Mouse (Mus musculus) inflammation-experienced regulatory T-cells, adult 16 weeks (primary cell): ENCODE measurements around the gene 1110032F04Rik. TPM values are rescaled to one million over a fixed set of nuclear protein-coding genes. Genes with fewer than 3 reads are reported as not detected.

Experiments used
- polyA plus RNA-seq: library from polyadenylated mRNA; unstranded; fragments of 100-300 nt; shearing (Covaris generic); gene quantifications from one replicate; pipeline ENCODE4 v1.2.1, GENCODE M21; 2017

1110032F04Rik gene
- 2.0 TPM for polyA plus RNA-seq

DNA sequence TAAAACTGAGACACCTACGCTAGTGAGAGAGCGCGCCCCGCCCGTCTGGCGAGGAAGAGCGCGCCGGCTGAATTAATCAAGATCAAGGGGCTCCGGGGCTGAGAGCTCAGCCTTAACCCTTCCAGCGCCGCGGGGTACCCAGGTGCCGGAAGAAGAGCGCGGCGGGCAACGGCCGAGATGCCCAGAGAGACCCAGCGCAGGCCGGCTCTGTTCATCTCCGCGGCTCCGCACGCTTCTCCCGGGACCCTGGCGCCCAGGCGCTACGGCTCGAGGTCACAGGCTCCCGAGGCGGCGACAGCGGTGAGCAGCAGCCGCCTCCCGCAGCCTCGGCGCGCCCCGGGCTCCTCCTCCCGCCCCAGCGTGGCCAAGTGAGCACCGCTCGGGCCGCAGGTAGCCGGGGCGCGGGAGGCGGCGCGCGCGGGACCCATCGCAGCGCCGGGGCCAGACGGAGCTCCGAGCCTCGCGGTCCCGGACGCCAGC is at the start of gene 1110032F04Rik:
TSS of gene 1110032F04Rik (plus strand) at position 376 of the 480 bp plus-strand sequence.

Other genes with a start within 250 kb of the 1110032F04Rik start
- gene Il12a, start 178.9 kb upstream of the 1110032F04Rik start, polyA plus RNA-seq: not detected
- 242 TPM for gene Ift80, start 135.0 kb downstream of the 1110032F04Rik start, polyA plus RNA-seq
- gene Smc4, start 135.2 kb downstream of the 1110032F04Rik start, polyA plus RNA-seq: 702 TPM
- 39.2 TPM for gene Trim59, start 175.2 kb downstream of the 1110032F04Rik start, polyA plus RNA-seq